Mouse (Mus musculus) cortical plate, adult 2 months (tissue): ENCODE data around the gene Arl6ip4.

Experiments
- CTCF ChIP-seq: fragments of 200-500 bp; IDR thresholded peaks from 2 replicates; pipeline ENCODE4 v1.5.1; 2011; ENCODE audit warnings: mild to moderate bottlenecking, control low read depth, low read length; ENCODE audit not compliant: insufficient read depth; ENCODE audit errors: extremely low read depth
- POLR2A ChIP-seq: fragments of 200-500 bp; IDR thresholded peaks from 2 replicates; pipeline ENCODE4 v1.6.1; 2011; ENCODE audit warnings: mild to moderate bottlenecking, low read length, control low read depth; ENCODE audit not compliant: insufficient read depth; ENCODE audit errors: extremely low read depth

GRCm38 (mm10) chr5:124102326-124102725 is 13.6 kb upstream of the Arl6ip4 start:
- TF ChIP-seq CTCF = no peak
- no peak for TF ChIP-seq POLR2A
